Mouse (Mus musculus) kidney, postnatal 25 days (tissue): Measurements from ENCODE around the gene Sap30bp.

Experiments
- DNase-seq, 2 experiments: peaks; one replicate each; pipeline ENCODE4 v3.0.0; 2021; ENCODE audit warnings: mixed read lengths in 2 of 2

Gene Sap30bp

GRCm38 (mm10) chr11:116004186-116004823 is 71.2 kb downstream of the Sap30bp start:
- DNase-seq, result no peak

GRCm38 (mm10) chr11:116004840-116005700 is 72.0 kb downstream of the Sap30bp start:
- peak; percentile 78 to 86 for DNase-seq

DNA sequence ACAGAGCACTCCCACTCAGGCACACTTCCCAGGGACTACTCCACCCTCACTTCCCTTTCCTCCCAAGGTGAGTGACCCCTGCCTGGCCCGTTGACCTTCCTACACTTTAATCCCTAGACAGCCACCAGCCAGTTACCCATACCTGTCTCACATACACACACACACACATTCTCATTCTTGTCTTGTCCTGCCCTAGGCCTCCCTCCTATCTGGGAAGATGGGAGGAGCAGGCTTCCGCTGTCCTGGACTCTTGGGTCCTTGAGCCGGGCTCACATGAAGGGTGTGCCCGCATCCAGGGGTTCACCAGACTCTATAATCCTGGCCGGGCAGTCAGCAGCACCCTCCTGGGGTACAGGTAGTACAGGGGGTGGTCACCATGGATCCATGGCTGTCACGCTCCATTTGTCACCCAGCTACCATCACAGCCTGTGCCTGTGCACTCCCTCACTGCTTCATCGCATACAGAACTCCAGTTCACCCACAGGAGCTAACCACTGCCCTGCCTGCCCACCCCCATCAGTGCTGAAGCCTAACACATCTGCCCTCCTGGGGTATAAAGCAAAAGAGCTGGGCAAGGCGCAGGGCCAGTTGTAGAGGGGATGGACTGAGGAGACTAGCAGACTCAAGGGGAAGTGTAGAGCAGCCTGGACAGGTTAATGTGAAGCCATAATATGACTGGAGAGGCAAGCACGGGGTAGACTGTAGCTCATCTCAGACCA is 72.8 kb downstream of the Sap30bp start:
- no peak for DNase-seq

- no peak for DNase-seq
Measured at GRCm38 (mm10) chr11:116007095-116007850, 74.2 kb downstream of the Sap30bp start.

DNA sequence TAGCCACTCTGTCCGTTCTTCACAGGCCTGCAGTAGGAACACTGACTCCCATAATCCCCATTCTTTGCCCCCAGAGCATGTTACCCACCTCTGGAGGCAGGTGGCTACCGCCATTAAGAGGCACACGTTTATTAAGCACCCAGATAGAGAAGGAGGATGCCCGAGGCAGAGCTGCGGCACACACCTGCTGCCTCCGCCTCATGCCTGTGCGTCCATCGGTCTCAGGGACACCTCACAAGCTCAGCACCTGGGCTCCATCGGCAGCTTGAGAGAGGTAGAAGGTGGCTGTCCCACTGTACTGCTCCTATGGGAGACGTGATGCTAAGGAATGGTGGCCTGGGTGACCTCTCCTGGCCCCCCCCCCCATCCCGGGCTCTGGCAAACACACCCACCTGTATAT is 75.3 kb downstream of the Sap30bp start:
- DNase-seq, result no peak

- DNase-seq, result no peak
Measured at GRCm38 (mm10) chr11:116008832-116009375, 75.8 kb downstream of the Sap30bp start.

GRCm38 (mm10) chr11:116009661-116010060 is 76.6 kb downstream of the Sap30bp start:
- no peak for DNase-seq

DNA sequence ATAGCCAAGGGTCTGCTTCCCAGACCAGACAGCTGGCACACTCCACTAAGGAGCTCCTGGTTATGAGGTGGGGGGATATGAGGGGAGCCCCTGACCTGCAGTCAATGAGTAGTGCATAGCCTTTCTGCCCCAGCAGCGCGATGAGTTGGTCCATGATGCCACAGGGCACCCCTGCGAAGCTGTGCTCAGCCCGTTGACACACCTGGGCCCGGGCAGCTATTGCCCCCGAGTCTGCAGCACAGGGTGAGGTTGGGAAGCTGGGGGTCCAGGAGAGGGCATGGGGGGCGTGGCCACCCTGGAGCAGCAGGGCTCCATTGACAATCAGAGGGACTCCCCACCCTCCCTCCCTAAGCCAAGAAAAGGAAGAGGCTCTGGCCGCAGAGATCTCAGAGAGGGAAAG is 77.1 kb downstream of the Sap30bp start:
- no peak for DNase-seq

- DNase-seq, result no peak
Measured at GRCm38 (mm10) chr11:116010948-116011347, 77.9 kb downstream of the Sap30bp start.

GRCm38 (mm10) chr11:116011529-116012261 is 78.6 kb downstream of the Sap30bp start:
- no peak for DNase-seq

DNA sequence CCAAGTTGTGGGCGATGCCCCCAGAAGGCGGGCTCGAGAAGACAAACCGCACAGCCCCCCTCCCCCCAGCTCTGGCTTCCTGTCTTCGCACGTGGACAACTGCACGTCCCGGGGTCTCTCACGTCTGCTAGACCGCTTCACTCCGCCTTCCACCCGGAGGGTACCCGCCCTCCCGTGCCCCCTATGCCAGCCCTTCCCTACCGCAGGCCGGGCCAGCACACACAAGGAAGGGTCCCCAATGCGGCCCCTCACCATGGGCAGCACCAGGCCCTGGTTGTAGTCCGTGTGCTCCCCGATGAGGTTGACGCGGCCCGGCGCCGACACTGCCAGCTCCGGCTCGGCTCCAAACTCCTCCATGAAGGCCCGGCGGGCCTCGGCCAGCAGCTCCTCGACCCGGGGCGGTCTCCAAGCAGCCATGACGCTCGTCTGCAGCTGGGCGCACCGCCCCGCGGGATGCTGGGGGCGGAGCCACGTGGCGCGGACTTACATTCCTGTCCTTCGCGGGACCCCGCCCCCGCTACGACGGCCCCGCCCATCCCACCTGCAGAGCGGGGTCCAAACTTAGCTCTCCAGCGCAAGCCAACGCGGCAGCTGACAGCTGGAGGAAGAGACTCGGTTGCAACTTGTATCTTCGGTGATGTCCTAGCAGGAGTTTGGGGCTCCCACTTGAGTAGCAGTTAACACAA is 79.3 kb downstream of the Sap30bp start, which contains the start of gene Galk1:
Gene Galk1 (minus strand): TSS at position 458 of the 686 bp plus-strand sequence.
- DNase-seq, result peak; percentile 95 to 97

- DNase-seq, result no peak
Measured at GRCm38 (mm10) chr11:116014821-116015220, 81.7 kb downstream of the Sap30bp start.
